Mouse (Mus musculus): ENCODE data around the gene Creld1. TPM values are rescaled to one million over a fixed set of nuclear protein-coding genes. Genes with fewer than 3 reads are reported as not detected.

Creld1 gene
- total and polyA plus RNA-seq, 2 experiments from 2014 or later: 27.1 to 27.5 TPM

- H3K36me3 ChIP-seq (replicated peaks; ENCODE audit: control insufficient read depth, insufficient read depth, low read length): peaks cover 47% of the 10 kb centered on the region
- no peak overlapping the region for H3K4me3 ChIP-seq (ENCODE audit: low read depth, low read length)
- no peak for DNase-seq (ENCODE audit: low spot score)
- H3K9ac ChIP-seq (replicated peaks; ENCODE audit: low read depth, low read length): no peak overlapping the region
- no peak for ATAC-seq (ENCODE audit: insufficient read depth, low read depth)
- H3K9me3 ChIP-seq (replicated peaks; ENCODE audit: control insufficient read depth, low read length): no peaks in the 10 kb centered on the region
- TF ChIP-seq EP300 (IDR thresholded peaks at IDR 0.05; ENCODE audit: low read depth) (no peak), CTCF (IDR thresholded peaks at IDR 0.05; ENCODE audit: low read depth) (no peak)
- H3K4me2 ChIP-seq (ENCODE audit: low read depth, low read length): no peak overlapping the region
- no peaks in the 10 kb centered on the region for H3K27me3 ChIP-seq (ENCODE audit: control insufficient read depth, insufficient read depth, low read length)
- 62% methylated on average over 7 of the region's 7 CpGs for WGBS
- peaks cover 13% of the 10 kb centered on the region for H3K4me1 ChIP-seq (ENCODE audit: control insufficient read depth, insufficient read depth)
- no peak overlapping the region for H3K27ac ChIP-seq (ENCODE audit: low read depth)
These were observed 4.1 kb downstream of the Creld1 start for GRCm38 (mm10) chr6:113487125-113487576.

GRCm38 (mm10) chr6:113489410-113489809 is 6.3 kb downstream of the Creld1 start:
- 96% methylated on average over 14 of the region's 14 CpGs for WGBS
- TF ChIP-seq CTCF (IDR thresholded peaks at IDR 0.05; ENCODE audit: low read depth) (no peak), EP300 (IDR thresholded peaks at IDR 0.05; ENCODE audit: low read depth) (no peak)
- Histone ChIP-seq H3K27me3 (ENCODE audit: control insufficient read depth, insufficient read depth, low read length) (no peaks in the 10 kb centered on the region), H3K4me3 (ENCODE audit: low read depth, low read length) (no peak overlapping the region), H3K27ac (ENCODE audit: low read depth) (no peak overlapping the region), H3K4me1 (ENCODE audit: control insufficient read depth, insufficient read depth) (0 out of 2 replicates have a peak, but pooled peaks cover 1% of the 10 kb centered on the region), H3K4me2 (ENCODE audit: low read depth, low read length) (no peak overlapping the region), H3K9me3 (replicated peaks; ENCODE audit: control insufficient read depth, low read length) (no peaks in the 10 kb centered on the region), H3K9ac (replicated peaks; ENCODE audit: low read depth, low read length) (no peak overlapping the region), H3K36me3 (replicated peaks; ENCODE audit: control insufficient read depth, insufficient read depth, low read length) (peaks cover 53% of the 10 kb centered on the region)
- ATAC-seq (ENCODE audit: insufficient read depth, low read depth): no peak
- DNase-seq (ENCODE audit: low spot score): no peak

- 64% methylated on average over 24 of the region's 24 CpGs for WGBS
These were observed 9.2 kb downstream of the Creld1 start for GRCm38 (mm10) chr6:113492101-113492864.

GRCm38 (mm10) chr6:113494258-113494788 is 11.2 kb downstream of the Creld1 start:
- TF ChIP-seq EP300 (IDR thresholded peaks at IDR 0.05; ENCODE audit: low read depth): no peak
- TF ChIP-seq CTCF (IDR thresholded peaks at IDR 0.05; ENCODE audit: low read depth): peak; percentile 59
- Histone ChIP-seq H3K4me3 (ENCODE audit: low read depth, low read length) (peak overlapping the region; percentile 45), H3K27me3 (ENCODE audit: control insufficient read depth, insufficient read depth, low read length) (peaks cover 15% of the 10 kb centered on the region; the same call in 1 of the 2 replicates), H3K9me3 (replicated peaks; ENCODE audit: control insufficient read depth, low read length) (no peaks in the 10 kb centered on the region), H3K4me1 (ENCODE audit: control insufficient read depth, insufficient read depth) (peaks cover 13% of the 10 kb centered on the region; the same call in 1 of the 2 replicates), H3K9ac (replicated peaks; ENCODE audit: low read depth, low read length) (0 out of 2 replicates have a peak overlapping the region, but pooled peaks have one; percentile 4), H3K36me3 (replicated peaks; ENCODE audit: control insufficient read depth, insufficient read depth, low read length) (peaks cover 32% of the 10 kb centered on the region), H3K27ac (ENCODE audit: low read depth) (0 out of 2 replicates have a peak overlapping the region, but pooled peaks have one; percentile 0), H3K4me2 (ENCODE audit: low read depth, low read length) (peak overlapping the region; percentile 57)
- ATAC-seq (ENCODE audit: insufficient read depth, low read depth) (peak; percentile 85), DNase-seq (ENCODE audit: low spot score) (peak; percentile 69)
- under 1% methylated on average over 54 of the region's 54 CpGs for WGBS

More at GRCm38 (mm10) chr6:113492101-113492864, 9.2 kb downstream of the Creld1 start:
- TF ChIP-seq EP300 (IDR thresholded peaks at IDR 0.05; ENCODE audit: low read depth) (no peak), CTCF (IDR thresholded peaks at IDR 0.05; ENCODE audit: low read depth) (no peak)
- peaks cover 45% of the 10 kb centered on the region for H3K36me3 ChIP-seq (replicated peaks; ENCODE audit: control insufficient read depth, insufficient read depth, low read length)
- no peak overlapping the region for H3K4me3 ChIP-seq (ENCODE audit: low read depth, low read length)
- DNase-seq (ENCODE audit: low spot score) (no peak), ATAC-seq (ENCODE audit: insufficient read depth, low read depth) (no peak)
- H3K9me3 ChIP-seq (replicated peaks; ENCODE audit: control insufficient read depth, low read length): no peaks in the 10 kb centered on the region
- no peak overlapping the region for H3K27ac ChIP-seq (ENCODE audit: low read depth)
- peaks cover 13% of the 10 kb centered on the region; the same call in 1 of the 2 replicates for H3K4me1 ChIP-seq (ENCODE audit: control insufficient read depth, insufficient read depth)
- no peak overlapping the region for H3K4me2 ChIP-seq (ENCODE audit: low read depth, low read length)
- H3K27me3 ChIP-seq (ENCODE audit: control insufficient read depth, insufficient read depth, low read length): peaks cover 13% of the 10 kb centered on the region; the same call in 1 of the 2 replicates
- H3K9ac ChIP-seq (replicated peaks; ENCODE audit: low read depth, low read length): no peak overlapping the region

DNA sequence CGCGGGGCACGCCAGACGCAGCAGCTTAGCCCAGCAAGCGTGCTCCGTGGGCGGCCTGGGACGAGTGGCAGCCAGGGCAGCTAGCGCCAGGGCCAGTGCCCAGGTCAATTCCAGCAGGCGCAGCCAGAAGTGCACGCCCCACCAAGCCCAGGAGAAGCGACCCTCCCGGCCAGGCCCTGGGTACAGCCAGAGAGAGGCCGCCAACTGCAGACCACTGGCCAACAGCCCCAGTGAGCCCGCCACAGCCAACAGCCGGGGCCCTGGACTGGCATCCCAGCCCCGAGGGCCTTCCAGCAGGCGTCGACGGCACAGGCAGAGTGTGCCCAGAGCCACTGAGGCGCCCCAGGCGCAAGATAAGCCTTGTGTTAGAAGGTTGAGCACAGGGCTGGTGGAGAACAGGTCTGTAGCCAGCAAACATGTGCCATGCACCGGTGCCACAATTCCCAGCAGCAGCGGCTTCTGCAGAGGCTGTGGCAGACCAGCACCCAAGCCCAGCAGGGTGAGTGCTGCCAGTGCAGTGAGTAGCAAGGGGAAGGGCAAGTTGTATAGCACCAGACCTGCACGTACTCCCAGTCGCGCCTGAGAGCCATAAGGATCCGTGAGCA is 12.1 kb downstream of the Creld1 start:
- H3K9ac ChIP-seq (replicated peaks; ENCODE audit: low read depth, low read length): no peak overlapping the region
- no peaks in the 10 kb centered on the region for H3K9me3 ChIP-seq (replicated peaks; ENCODE audit: control insufficient read depth, low read length)
- TF ChIP-seq CTCF (IDR thresholded peaks at IDR 0.05; ENCODE audit: low read depth) (no peak), EP300 (IDR thresholded peaks at IDR 0.05; ENCODE audit: low read depth) (no peak)
- H3K36me3 ChIP-seq (replicated peaks; ENCODE audit: control insufficient read depth, insufficient read depth, low read length): peaks cover 24% of the 10 kb centered on the region
- H3K27me3 ChIP-seq (ENCODE audit: control insufficient read depth, insufficient read depth, low read length): peaks cover 18% of the 10 kb centered on the region; the same call in 1 of the 2 replicates
- peak overlapping the region; percentile 57 for H3K4me2 ChIP-seq (ENCODE audit: low read depth, low read length)
- peak overlapping the region; percentile 45 for H3K4me3 ChIP-seq (ENCODE audit: low read depth, low read length)
- DNase-seq (ENCODE audit: low spot score): no peak
- no peak overlapping the region for H3K27ac ChIP-seq (ENCODE audit: low read depth)
- ATAC-seq (ENCODE audit: insufficient read depth, low read depth): peak; percentile 5; the same call in 1 of the 2 replicates
- WGBS: 22% methylated on average over 28 of the region's 28 CpGs
- peaks cover 13% of the 10 kb centered on the region; the same call in 1 of the 2 replicates for H3K4me1 ChIP-seq (ENCODE audit: control insufficient read depth, insufficient read depth)
